Mouse (Mus musculus): ENCODE measurements at regions not wholly inside any gene's neighbourhood (a gene's known extent, or its start where the extent isn't known, plus 50 kb on each side); places are given as distances from the start of the nearest gene placed in this dataset.

DNA sequence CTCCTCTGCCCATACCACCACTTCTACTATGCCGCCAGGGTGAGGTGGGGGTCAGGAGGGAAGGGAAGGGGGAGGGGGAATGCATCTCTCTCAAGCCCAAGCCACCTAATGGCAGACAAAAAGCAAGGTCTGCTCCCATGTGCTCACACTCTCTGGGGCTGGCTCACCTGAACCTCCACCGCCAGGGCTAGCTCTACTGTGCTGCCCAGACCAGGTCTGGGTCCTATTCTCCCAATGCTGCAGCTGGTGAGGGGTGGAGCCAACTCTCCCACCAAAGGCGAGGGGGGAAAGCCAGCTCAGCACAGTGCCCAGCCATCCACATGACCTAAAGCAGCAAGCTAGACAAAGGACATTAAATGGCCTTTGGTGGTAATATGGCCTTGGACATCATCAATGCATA lies 158.6 kb downstream of the Chic2 start:
- DNase-seq (ENCODE audit: low spot score in 2 of 2): no peak

- DNase-seq (ENCODE audit: low spot score in 2 of 2): no peak
Observed at GRCm38 (mm10) chr5:74882563-74882962, 162.0 kb downstream of the Chic2 start.

GRCm38 (mm10) chr5:74880669-74881226 lies 163.8 kb downstream of the Chic2 start:
- no peak for DNase-seq (ENCODE audit: low spot score in 2 of 2)

DNA sequence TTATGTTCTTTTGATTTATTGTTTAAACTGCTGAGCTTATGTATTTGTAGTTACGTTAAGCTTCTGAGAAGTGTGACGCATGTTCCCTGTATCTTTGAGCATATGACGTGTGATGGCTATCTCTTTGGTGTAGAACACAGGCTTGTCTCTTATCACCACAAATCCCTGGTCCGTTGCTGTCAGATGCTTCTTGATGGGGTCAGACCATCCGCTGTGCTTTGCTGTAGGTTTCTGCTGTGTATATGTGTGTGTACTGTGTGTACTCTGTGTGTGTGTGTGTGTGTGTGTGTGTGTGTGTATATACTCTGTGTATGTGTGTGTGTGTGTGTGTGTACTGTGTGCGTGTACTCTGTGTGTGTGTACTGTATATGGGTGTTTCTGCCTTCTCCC lies 164.5 kb downstream of the Chic2 start:
- no peak for DNase-seq (ENCODE audit: low spot score in 2 of 2)

DNA sequence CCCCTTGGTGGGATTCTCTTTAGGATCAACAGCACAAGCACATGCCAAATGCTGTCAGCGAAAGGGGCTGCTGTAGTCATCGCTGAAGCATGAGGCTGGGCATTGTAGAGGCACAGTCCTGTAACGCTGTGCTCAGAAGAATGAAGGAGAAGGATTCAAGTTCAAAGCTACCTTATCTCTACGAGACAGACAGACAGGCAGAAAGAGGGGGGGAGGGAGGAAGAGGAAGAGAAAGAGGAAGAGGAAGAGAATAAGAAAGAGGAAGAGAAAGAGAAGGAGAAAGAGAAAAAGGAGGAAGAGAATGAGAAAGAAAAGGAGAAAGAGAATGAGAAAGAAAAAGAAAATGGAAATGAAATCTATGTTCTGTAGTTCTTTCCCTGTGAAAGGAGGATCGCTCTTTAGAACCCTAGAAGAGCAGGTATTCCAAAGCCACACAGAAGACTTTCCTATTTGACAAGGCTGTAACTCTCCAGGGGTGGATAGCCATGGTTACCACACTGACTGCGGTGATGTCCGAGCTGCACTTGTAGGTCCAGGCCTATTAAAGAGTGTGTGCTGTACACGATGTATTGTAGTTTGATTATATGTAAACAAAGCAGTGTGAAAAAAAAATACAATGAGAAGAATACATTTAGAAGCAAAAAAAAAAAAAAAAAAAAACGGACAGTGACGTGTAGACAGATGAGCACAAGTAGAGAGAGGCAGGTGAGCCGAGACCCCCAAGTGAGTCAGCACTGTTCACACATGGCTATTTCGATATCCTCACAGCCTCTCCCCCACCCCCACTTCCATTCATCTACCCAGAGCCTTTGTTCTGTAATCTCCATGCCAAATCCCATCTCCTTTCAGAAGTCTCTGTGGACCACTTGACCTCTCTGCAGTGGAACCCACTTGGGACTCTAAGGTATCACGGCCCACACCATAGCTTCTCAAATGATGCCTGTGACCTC lies 165.2 kb downstream of the Chic2 start:
- no peak for DNase-seq (ENCODE audit: low spot score in 2 of 2)

DNA sequence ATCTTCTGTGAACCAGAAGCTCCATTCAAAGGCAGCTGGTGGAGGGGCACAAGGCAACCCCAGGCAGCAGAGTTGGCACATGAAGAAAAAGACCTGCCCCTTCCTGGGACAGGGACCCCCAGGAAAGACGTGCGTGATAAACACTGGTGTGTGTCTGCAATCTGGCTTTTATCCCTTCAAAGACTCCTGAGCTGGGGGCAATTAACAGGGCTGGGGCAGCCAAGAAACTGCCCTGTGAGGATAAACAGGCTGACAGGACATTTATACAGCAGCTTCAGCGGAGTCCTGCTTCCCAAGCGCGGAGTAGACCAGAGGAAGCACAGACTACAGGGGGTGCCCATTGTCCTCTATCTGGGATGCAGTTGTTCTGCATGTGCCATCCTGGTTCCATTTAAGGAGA lies 167.0 kb downstream of the Chic2 start:
- DNase-seq (ENCODE audit: low spot score in 2 of 2): no peak

DNA sequence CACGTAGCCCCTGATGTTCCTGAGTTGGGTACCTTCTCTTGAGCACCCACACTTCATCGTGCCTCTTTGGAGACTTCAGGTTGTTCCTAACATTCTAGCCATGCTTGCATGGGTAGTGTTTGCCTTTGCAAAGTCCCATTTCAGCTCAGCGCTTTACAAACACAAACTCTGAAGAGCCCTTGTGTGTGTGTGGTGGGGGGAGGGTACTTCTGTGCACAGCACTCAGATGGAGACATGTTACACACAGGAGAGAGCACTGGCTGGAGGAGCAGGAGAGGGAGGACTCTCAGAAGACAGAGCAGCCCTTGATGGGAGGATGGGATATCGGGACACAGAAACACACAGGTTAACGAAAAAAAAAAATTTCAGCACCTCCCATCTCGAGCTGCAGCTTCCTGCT lies 167.4 kb downstream of the Chic2 start:
- DNase-seq (ENCODE audit: low spot score in 2 of 2): no peak

DNA sequence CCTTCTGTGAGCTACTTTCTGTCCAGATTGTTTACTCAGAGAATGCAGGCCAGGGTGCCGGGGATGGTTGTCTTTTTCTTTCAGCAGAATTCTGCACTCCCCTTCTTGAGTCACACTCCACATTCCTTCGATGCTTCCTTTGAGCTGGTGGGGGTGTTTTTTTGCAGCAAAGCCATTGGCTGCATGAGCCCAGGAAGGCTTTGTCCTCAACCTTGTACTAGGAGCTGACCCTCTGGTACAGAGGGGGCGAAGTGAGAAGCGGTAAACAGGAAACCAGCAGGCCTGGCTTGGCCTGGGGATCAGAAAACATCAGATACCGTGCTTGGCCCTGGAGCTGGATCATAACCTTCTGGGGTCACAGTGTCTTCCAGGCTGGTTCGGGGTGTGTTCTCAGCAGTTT lies 169.9 kb downstream of the Chic2 start:
- no peak for DNase-seq (ENCODE audit: low spot score in 2 of 2)

- DNase-seq (ENCODE audit: low spot score in 2 of 2): no peak
Observed at GRCm38 (mm10) chr5:74870615-74871014, 167.9 kb upstream of the Lnx1 start.

GRCm38 (mm10) chr5:74867113-74867785 lies 164.5 kb upstream of the Lnx1 start:
- no peak for DNase-seq (ENCODE audit: low spot score in 2 of 2)

DNA sequence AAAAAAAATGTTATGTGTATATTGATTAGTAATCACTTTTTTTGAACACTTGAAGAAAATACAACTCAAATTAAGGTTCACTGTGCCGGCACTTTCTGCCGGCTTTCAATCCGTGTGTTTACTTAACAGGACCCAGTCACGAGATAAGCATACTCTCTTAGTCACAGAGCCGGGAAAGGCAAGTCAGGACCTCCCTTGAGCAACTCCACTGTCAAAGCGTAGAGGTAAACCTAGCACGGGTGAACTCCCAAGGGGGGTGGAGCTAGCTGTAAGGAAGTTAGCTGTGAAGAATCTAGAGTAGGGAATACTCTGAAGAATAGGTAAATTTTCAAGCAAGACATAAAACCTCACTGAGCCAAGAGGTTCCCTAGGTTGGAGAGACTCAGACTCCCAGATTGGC lies 164.0 kb upstream of the Lnx1 start:
- DNase-seq (ENCODE audit: low spot score in 2 of 2): no peak

GRCm38 (mm10) chr5:74865446-74865845 lies 162.7 kb upstream of the Lnx1 start:
- no peak for DNase-seq (ENCODE audit: low spot score in 2 of 2)

- DNase-seq (ENCODE audit: low spot score in 2 of 2): no peak
Observed at GRCm38 (mm10) chr5:74864540-74865157, 161.9 kb upstream of the Lnx1 start.

DNA sequence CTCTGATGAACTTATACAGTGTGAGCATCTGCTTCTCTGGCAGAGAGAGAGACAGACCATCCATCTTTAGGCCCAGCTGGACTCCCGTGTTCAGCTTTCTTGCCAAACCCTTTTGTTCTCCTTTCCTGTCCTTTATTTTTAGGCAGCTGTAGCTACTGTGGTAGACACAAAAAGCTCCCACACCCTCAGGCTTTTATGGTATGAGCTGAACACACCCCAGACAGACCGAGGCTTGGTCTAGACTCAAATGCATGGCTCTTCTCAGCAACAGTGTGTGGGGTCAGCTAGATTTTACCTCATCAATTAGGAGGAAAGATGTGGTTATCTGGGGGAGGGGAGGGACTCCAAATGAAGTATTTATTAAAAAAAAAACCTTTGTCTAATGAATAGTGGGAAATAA lies 158.6 kb upstream of the Lnx1 start:
- no peak for DNase-seq (ENCODE audit: low spot score in 2 of 2)

GRCm38 (mm10) chr5:74857861-74858260 lies 155.1 kb upstream of the Lnx1 start:
- DNase-seq (ENCODE audit: low spot score in 2 of 2): no peak

GRCm38 (mm10) chr5:74857161-74857560 lies 154.4 kb upstream of the Lnx1 start:
- no peak for DNase-seq (ENCODE audit: low spot score in 2 of 2)

DNA sequence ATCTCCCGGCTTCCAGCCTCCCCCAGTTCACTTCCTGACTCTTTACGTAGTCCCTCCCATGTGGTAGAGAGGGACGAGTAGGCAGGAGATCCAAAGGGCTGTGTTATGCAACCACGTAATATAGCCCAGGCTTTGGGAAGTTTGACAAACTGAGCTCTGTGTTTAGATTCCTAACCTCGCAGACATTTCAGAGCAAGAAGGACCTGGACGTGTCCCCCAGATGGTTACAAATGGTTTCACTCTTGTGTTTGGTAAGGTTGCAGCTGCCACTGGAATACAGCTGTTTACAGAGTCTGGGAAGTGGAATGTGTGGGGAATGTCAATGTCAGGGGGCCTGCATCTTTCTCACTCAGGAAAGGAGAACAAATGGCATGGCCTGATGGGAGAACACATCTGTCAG lies 145.1 kb upstream of the Lnx1 start:
- DNase-seq (ENCODE audit: low spot score in 2 of 2): no peak

DNA sequence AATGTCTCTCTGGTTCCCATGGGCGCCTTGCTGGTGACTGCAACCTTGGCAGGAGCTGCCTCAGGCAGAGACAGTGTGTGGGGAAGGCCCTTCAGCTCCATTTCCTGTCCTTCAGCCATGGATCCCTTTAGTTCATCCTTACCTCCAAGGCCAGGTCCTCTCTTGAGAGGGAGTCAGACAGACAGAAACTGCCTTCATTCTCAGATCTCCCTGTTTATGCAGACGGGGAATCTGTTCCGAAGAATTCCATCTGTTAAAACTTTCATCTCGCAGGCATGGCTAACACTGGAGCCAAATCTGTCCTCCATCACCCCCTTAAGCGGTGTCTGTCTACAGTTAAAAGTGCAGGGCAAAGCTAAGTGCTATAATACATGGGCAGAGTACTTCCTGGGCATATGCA lies 144.0 kb upstream of the Lnx1 start:
- DNase-seq (ENCODE audit: low spot score in 2 of 2): no peak

DNA sequence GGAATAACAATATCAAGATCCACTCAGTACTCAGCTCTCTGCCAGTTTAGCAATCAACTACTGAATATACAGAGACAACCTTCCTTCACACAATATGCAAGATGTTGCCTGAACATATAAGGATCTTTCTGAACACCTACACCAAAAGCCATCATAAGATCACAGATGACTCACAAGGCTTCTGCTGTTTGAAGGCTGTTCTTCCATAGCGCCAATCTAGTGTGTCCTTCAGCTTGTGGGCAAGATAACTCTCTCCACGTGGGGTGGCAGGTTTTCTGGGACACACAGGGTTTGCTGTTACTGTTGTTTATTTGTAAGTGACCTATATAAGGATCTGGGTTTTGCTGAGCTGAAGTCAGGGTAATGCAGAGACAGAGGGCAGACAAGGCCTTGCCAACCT lies 131.7 kb upstream of the Lnx1 start:
- no peak for DNase-seq (ENCODE audit: low spot score in 2 of 2)

DNA sequence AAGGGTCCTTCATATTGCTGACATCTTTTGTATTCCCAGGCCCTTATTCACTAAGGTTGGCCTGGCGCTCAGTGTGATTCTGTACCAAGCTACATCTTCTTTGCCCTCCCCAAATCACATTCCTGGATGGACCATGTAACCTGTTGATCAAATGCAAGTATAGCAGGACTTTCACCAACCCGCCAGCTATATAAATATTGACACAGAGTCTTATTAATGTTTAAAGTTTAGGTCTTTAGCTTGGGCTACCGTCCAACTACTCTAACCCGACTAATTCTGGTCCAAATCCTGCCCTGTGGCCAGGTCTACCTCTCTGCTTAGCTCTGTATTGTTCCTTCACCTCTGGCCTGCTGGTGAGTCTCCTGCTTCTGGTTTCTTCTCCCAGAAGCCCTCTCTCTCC lies 131.2 kb upstream of the Lnx1 start:
- DNase-seq (ENCODE audit: low spot score in 2 of 2): no peak

GRCm38 (mm10) chr5:74832011-74832410 lies 129.3 kb upstream of the Lnx1 start:
- DNase-seq (ENCODE audit: low spot score in 2 of 2): no peak

DNA sequence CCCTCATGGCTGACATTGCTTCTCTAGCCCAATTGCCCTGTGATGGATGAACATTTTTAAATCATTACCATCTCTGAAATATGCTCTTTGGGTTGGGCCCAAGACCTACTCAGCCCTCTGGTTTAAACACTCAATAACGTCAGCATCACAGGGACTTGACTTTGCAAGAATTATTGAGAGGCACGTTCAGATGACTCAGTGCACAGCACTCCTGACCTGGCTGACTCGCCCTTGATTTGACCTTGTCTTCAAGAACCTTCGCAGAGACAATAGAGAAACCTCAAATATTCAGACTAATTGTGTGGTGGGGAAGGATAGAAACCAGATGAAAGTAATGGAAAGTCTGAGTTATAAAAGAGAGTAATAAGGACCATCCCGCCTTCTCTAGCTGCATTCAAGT lies 127.9 kb upstream of the Lnx1 start:
- DNase-seq (ENCODE audit: low spot score in 2 of 2): peak in 1 of 2 experiments; percentile 10

All from adrenal gland, adult 18-20 months (tissue).